Mouse (Mus musculus): ENCODE results near the gene Foxa2. TPM values are rescaled to one million over a fixed set of nuclear protein-coding genes. Genes with fewer than 3 reads are reported as not detected.

The Foxa2 gene
- polyA plus RNA-seq, 1 experiment, result not detected

GRCm38 (mm10) chr2:148029050-148029608, 17.6 kb downstream of the Foxa2 start:
- no peak overlapping the region for H3K27ac ChIP-seq (ENCODE audit: insufficient read depth, low read depth, low read length)
- no peak for TF ChIP-seq CTCF (conservative IDR thresholded peaks at IDR 0.05; ENCODE audit: insufficient read depth, insufficient read length, low read depth, low read length)
- no peak for TF ChIP-seq POLR2A (IDR thresholded peaks at IDR 0.05; ENCODE audit: low read depth, low read length)

GRCm38 (mm10) chr2:148026366-148026765, 20.4 kb downstream of the Foxa2 start:
- Histone ChIP-seq H3K27me3 (replicated peaks; ENCODE audit: control insufficient read depth, insufficient read depth, low read length) (peaks cover 4% of the 10 kb centered on the region), H3K27ac (ENCODE audit: insufficient read depth, low read depth, low read length) (no peak overlapping the region), H3K4me1 (ENCODE audit: control insufficient read depth, insufficient read depth, low read length) (no peaks in the 10 kb centered on the region), H3K4me3 (ENCODE audit: insufficient read depth, low read depth, low read length) (no peak overlapping the region), H3K36me3 (ENCODE audit: control insufficient read depth, insufficient read depth, low read length) (no peaks in the 10 kb centered on the region)
- 87% methylated on average over 1 of the region's 1 CpGs for WGBS
- DNase-seq, result no peak
- no peak for TF ChIP-seq CTCF (conservative IDR thresholded peaks at IDR 0.05; ENCODE audit: insufficient read depth, insufficient read length, low read depth, low read length)
- TF ChIP-seq POLR2A (IDR thresholded peaks at IDR 0.05; ENCODE audit: low read depth, low read length), result no peak

More at GRCm38 (mm10) chr2:148029050-148029608, 17.6 kb downstream of the Foxa2 start:
- H3K27me3 ChIP-seq (replicated peaks; ENCODE audit: control insufficient read depth, insufficient read depth, low read length), result peaks cover 5% of the 10 kb centered on the region
- H3K4me1 ChIP-seq (ENCODE audit: control insufficient read depth, insufficient read depth, low read length), result no peaks in the 10 kb centered on the region
- DNase-seq, result no peak
- no peak overlapping the region for H3K4me3 ChIP-seq (ENCODE audit: insufficient read depth, low read depth, low read length)
- 15% methylated on average over 9 of the region's 9 CpGs for WGBS
- no peaks in the 10 kb centered on the region for H3K36me3 ChIP-seq (ENCODE audit: control insufficient read depth, insufficient read depth, low read length)

- H3K27ac ChIP-seq (ENCODE audit: insufficient read depth, low read depth, low read length), result no peak overlapping the region
- TF ChIP-seq POLR2A (IDR thresholded peaks at IDR 0.05; ENCODE audit: low read depth, low read length) (no peak), CTCF (conservative IDR thresholded peaks at IDR 0.05; ENCODE audit: insufficient read depth, insufficient read length, low read depth, low read length) (no peak)
- H3K27me3 ChIP-seq (replicated peaks; ENCODE audit: control insufficient read depth, insufficient read depth, low read length), result peaks cover 3% of the 10 kb centered on the region
- 39% methylated on average over 2 of the region's 2 CpGs for WGBS
- H3K4me1 ChIP-seq (ENCODE audit: control insufficient read depth, insufficient read depth, low read length), result no peaks in the 10 kb centered on the region
- peak; percentile 6 for DNase-seq
- H3K36me3 ChIP-seq (ENCODE audit: control insufficient read depth, insufficient read depth, low read length), result no peaks in the 10 kb centered on the region
- H3K4me3 ChIP-seq (ENCODE audit: insufficient read depth, low read depth, low read length), result no peak overlapping the region
These were observed 21.3 kb downstream of the Foxa2 start for GRCm38 (mm10) chr2:148025481-148025880.

GRCm38 (mm10) chr2:148024268-148024935, 22.4 kb downstream of the Foxa2 start:
- H3K27me3 ChIP-seq (replicated peaks; ENCODE audit: control insufficient read depth, insufficient read depth, low read length), result peaks cover 3% of the 10 kb centered on the region

GRCm38 (mm10) chr2:148023340-148023806, 23.4 kb downstream of the Foxa2 start:
- WGBS, result 1% methylated on average over 12 of the region's 12 CpGs
- peaks cover 3% of the 10 kb centered on the region for H3K27me3 ChIP-seq (replicated peaks; ENCODE audit: control insufficient read depth, insufficient read depth, low read length)
- no peak overlapping the region for H3K27ac ChIP-seq (ENCODE audit: insufficient read depth, low read depth, low read length)

More at GRCm38 (mm10) chr2:148024268-148024935, 22.4 kb downstream of the Foxa2 start:
- Histone ChIP-seq H3K4me3 (ENCODE audit: insufficient read depth, low read depth, low read length) (no peak overlapping the region), H3K27ac (ENCODE audit: insufficient read depth, low read depth, low read length) (no peak overlapping the region), H3K4me1 (ENCODE audit: control insufficient read depth, insufficient read depth, low read length) (no peaks in the 10 kb centered on the region), H3K36me3 (ENCODE audit: control insufficient read depth, insufficient read depth, low read length) (no peaks in the 10 kb centered on the region)
- no peak for TF ChIP-seq POLR2A (IDR thresholded peaks at IDR 0.05; ENCODE audit: low read depth, low read length)
- TF ChIP-seq CTCF (conservative IDR thresholded peaks at IDR 0.05; ENCODE audit: insufficient read depth, insufficient read length, low read depth, low read length), result no peak
- DNase-seq, result no peak
- WGBS, result 68% methylated on average over 9 of the region's 9 CpGs

GRCm38 (mm10) chr2:148021919-148022570, 24.7 kb downstream of the Foxa2 start:
- Histone ChIP-seq H3K27ac (ENCODE audit: insufficient read depth, low read depth, low read length) (no peak overlapping the region), H3K4me1 (ENCODE audit: control insufficient read depth, insufficient read depth, low read length) (no peaks in the 10 kb centered on the region), H3K36me3 (ENCODE audit: control insufficient read depth, insufficient read depth, low read length) (no peaks in the 10 kb centered on the region), H3K27me3 (replicated peaks; ENCODE audit: control insufficient read depth, insufficient read depth, low read length) (peaks cover 3% of the 10 kb centered on the region), H3K4me3 (ENCODE audit: insufficient read depth, low read depth, low read length) (no peak overlapping the region)
- no peak for DNase-seq
- WGBS, result 45% methylated on average over 5 of the region's 5 CpGs
- no peak for TF ChIP-seq CTCF (conservative IDR thresholded peaks at IDR 0.05; ENCODE audit: insufficient read depth, insufficient read length, low read depth, low read length)
- no peak for TF ChIP-seq POLR2A (IDR thresholded peaks at IDR 0.05; ENCODE audit: low read depth, low read length)

More at GRCm38 (mm10) chr2:148023340-148023806, 23.4 kb downstream of the Foxa2 start:
- H3K4me1 ChIP-seq (ENCODE audit: control insufficient read depth, insufficient read depth, low read length), result no peaks in the 10 kb centered on the region
- no peak for TF ChIP-seq POLR2A (IDR thresholded peaks at IDR 0.05; ENCODE audit: low read depth, low read length)
- no peak for TF ChIP-seq CTCF (conservative IDR thresholded peaks at IDR 0.05; ENCODE audit: insufficient read depth, insufficient read length, low read depth, low read length)
- H3K4me3 ChIP-seq (ENCODE audit: insufficient read depth, low read depth, low read length), result no peak overlapping the region
- no peaks in the 10 kb centered on the region for H3K36me3 ChIP-seq (ENCODE audit: control insufficient read depth, insufficient read depth, low read length)
- DNase-seq, result peak; percentile 46

GRCm38 (mm10) chr2:148021016-148021415, 25.8 kb downstream of the Foxa2 start:
- Histone ChIP-seq H3K27me3 (replicated peaks; ENCODE audit: control insufficient read depth, insufficient read depth, low read length) (peaks cover 3% of the 10 kb centered on the region), H3K4me1 (ENCODE audit: control insufficient read depth, insufficient read depth, low read length) (no peaks in the 10 kb centered on the region), H3K36me3 (ENCODE audit: control insufficient read depth, insufficient read depth, low read length) (no peaks in the 10 kb centered on the region), H3K4me3 (ENCODE audit: insufficient read depth, low read depth, low read length) (no peak overlapping the region), H3K27ac (ENCODE audit: insufficient read depth, low read depth, low read length) (no peak overlapping the region)
- no peak for DNase-seq
- TF ChIP-seq POLR2A (IDR thresholded peaks at IDR 0.05; ENCODE audit: low read depth, low read length) (no peak), CTCF (conservative IDR thresholded peaks at IDR 0.05; ENCODE audit: insufficient read depth, insufficient read length, low read depth, low read length) (no peak)
- 30% methylated on average over 9 of the region's 9 CpGs for WGBS

Data from kidney, adult 2 months (tissue).